Mouse (Mus musculus) cerebellum, adult 9-10 months (tissue): ENCODE measurements at regions not wholly inside any gene's neighbourhood (a gene's known extent, or its start where the extent isn't known, plus 50 kb on each side); places are given as distances from the start of the nearest gene placed in this dataset.
"Not testable (repeated sequence)": the region's sequence is repeated elsewhere in the genome, so short reads cannot be mapped to it uniquely, and the experiment has no call there.

Experiments
- DNase-seq: peaks from one replicate; pipeline ENCODE4 v3.0.0; 2022

DNA sequence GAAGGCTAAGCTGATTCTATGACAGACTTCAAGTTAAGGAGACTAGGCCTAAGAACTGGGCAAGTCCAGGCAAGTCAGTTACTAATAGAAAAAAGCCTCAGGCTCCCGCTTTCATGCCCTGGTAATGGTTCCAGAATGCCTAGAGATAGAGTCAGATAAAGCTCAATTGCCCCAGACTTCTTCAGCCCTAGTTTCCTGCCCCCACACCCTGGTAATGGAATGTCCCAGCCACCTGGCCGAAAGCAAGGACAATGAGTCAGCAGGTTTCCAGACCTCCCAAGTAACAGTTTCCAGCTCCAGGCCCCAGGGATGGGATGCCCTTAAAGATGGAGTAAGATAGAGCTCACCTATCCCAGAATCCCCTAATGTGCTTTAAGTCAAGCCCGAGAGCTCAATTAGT is 143.6 kb upstream of the Rad23b start:
- no peak for DNase-seq

GRCm38 (mm10) chr4:55207749-55208385 is 142.0 kb upstream of the Rad23b start:
- no peak for DNase-seq

- no peak for DNase-seq
These were observed 141.2 kb upstream of the Rad23b start for GRCm38 (mm10) chr4:55208386-55209345.

GRCm38 (mm10) chr4:55215425-55216174 is 134.2 kb upstream of the Rad23b start:
- no peak for DNase-seq

GRCm38 (mm10) chr4:55216175-55216545 is 133.7 kb upstream of the Rad23b start:
- no peak for DNase-seq

GRCm38 (mm10) chr4:55225766-55226165 is 124.1 kb upstream of the Rad23b start:
- no peak for DNase-seq

DNA sequence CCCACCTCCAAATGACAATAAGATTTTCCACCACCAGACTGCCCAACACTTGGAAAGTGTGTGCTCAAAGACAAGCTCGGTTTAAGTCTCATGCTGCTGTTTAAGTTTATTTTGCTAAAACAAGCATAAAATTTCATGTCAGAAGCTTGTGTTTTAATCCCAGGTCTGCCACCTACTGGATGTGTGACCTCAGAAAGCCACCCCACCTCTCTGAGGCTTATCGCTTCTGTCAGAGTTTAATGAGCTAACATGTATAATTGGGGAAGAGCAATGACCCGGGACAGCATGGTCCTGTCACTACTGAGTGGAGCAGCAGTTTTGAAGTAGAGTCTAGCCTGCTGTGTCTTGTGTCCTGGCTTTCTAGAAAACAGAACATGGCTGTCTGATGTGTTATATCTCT is 122.4 kb upstream of the Rad23b start:
- no peak for DNase-seq

GRCm38 (mm10) chr4:55231522-55231921 is 118.3 kb upstream of the Rad23b start:
- peak; percentile 14 for DNase-seq

DNA sequence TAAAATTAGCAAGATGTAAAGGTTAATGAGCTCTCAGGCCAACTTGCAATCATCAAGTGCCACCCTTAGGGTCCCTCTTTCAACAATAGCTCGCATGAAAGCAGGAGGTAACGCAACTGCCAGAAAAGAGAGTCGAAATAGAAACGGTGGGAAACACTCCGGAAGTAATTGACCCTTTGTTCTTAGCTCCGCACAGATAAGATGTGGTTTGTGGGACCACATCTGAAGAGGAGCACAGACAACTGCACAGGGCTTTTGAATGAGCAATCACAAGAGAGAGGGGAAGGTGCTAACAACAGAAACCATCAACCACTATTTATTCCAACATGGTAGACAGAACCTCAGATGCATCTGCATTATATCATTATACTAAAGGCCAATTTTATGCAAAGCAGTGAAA is 112.0 kb upstream of the Rad23b start:
- DNase-seq: no peak

GRCm38 (mm10) chr4:55240450-55240849 is 109.4 kb upstream of the Rad23b start:
- DNase-seq: peak; percentile 69

DNA sequence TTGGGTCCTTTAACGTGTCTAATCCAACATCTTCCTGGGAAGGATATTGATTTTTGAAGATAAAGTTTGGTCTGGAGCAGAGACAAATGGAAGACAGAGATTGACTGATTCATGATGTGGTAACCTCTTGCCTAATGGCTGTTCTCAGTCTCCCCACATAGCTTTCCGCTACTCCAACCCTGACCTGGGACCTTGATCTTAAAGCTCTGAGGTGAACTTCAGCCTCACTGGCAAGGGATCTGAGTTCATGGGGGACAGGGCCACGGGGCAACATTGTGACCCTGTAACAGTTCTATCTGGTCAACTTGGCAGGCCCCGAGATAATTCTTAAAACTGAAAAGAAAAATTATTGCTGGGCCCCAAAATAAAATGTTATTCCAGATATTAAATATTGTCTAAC is 107.5 kb upstream of the Rad23b start:
- DNase-seq: no peak

DNA sequence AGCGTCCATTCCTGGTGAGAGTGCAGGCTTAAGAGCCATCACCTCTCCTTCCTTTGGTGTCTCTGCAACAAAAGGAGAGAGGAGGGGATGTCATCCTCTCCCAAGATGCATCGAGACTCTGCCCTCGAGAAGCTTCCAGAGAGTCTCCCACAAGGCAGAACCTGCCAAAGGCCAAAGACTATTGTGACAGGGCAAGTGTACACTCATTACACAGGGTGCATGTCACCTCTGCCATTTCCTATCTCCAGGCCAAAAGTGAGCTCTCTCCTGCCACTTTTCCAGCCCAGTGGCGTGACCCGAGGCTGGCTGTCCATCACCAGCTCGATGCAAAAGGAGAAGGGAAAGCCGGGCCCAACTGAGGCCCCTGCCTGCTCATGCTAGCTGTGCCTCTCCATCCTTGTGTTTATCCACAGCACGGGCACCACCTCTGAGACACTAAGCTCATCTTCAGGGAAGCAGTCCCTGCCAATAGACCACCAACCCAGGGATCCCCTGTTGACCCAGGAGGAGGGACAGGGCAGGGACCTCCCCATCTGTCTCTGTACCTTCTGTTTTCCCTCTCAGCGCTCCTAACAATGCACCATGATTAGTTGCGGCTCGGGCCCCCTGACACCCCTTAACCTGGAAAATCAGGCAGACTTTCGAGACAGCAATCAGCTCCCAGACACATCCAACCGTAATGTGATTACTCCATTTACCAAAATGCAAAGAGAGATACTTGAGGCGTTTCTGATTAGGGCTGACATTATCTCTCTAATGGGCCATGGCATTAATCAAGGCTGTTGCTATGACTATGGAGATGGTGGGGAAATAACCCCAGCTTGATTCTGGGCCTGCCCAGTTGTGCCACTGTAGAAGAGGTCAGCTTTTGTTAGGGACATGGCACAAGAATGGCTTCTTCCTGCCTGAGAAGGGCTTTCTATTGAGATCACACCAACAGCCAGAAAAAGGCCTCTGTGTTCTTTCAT is 106.5 kb upstream of the Rad23b start:
- DNase-seq: no peak

DNA sequence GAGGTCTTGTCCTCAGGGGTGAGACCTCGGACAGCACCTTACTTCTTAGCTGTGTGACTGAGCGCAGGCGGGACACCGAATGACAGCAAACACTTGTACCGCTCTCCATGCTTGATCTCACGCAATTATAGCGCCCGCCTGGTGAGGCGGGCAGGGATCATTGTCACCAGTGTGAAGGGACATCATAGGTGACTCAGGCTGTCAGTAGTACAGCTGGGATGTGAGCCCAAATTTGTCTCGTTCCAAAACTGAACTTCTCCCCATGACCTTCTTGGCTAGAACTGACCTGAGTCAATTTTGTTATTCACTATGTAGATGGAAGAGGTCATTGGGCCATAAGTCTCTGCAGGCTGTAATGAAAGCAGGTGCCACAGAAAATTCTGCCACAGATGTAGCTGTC is 104.1 kb upstream of the Rad23b start:
- no peak for DNase-seq

DNA sequence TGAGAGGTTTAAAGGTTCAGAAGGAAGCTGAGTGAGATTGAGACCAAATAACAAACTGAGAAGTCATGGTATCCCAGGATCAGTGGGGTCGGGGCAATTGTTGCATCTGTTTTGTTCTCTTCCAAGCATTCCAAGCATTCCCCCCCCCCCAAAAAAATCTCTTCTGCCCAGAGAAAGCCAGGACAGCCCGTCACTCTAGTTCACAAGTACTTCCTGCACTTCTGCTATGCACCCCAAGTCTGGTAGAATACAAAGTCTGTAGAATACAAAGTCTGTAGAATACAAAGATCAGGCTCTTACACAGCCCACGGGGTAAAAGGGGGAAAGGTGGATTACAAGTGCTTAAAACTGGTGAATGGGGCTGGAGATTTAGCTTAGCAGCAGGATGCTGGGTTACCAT is 99.5 kb upstream of the Rad23b start:
- no peak for DNase-seq

DNA sequence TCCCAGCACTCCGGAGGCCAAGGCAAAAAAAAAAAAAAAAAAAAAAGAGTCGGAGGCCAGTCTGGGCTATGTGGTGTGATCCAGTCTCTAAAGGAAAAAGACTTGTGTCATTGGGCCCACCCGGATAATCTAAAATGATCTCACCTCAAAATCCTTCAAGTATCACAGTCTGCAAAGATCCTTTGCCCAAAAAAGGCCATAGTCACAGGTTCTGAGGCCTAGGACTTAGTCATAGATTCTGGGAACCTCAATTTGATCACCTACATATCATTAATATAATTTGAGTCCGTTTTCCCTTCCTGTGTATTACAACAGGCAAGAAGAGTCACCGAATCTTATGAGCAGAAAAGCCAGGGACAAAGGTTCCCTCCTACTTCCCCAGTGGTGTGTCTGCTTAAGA is 98.3 kb upstream of the Rad23b start:
- no peak for DNase-seq

DNA sequence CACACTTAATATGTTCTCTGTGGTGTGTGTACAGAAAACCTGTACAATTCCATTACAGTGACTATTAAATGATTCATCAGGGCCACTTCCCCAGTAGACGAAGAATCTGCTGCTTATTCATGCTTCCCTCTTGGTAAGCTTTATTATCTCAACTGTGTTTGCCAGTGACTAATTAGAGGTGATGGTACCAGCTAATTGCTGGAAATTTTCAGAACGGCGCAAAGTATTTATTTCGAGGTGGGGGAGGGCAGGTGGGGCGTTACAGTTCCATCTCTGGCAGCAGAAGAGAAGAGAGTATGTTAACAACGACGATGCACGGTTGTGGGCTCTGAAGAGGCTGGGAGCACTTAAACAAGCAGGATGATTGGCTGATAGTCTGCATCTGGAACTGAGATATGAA is 96.1 kb upstream of the Rad23b start:
- DNase-seq: no peak

DNA sequence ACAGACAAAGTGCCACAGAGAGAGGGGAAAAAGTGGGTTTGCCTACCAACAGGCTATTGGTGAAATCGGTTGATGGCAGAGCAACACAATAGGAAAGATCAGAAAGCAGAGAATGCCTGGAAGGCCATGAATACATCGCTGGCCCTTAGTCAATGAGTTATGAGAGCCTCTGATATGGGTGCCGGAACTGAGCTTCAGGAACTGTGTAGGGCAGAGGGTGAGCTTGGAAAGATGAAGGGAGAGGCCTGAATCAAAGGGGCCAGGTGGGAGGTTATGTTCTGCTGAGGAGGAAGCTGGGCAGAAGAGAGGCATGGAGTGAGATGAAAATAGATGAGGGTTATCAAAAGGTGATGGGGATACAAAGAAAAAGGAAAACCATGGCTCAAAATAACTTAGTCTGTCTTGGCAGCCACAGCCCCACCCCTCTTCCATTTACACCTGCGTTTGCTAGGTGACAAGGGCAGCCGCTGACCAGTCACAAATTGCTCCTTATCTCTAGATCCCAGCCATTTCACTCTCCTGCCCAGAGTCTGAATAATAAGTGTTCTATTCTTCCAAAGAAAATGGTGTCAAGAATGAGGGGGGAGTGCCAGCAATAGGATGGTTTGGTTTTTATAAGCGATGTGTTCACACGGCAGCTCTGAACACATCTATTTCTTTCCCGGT is 77.7 kb upstream of the Rad23b start:
- no peak for DNase-seq

DNA sequence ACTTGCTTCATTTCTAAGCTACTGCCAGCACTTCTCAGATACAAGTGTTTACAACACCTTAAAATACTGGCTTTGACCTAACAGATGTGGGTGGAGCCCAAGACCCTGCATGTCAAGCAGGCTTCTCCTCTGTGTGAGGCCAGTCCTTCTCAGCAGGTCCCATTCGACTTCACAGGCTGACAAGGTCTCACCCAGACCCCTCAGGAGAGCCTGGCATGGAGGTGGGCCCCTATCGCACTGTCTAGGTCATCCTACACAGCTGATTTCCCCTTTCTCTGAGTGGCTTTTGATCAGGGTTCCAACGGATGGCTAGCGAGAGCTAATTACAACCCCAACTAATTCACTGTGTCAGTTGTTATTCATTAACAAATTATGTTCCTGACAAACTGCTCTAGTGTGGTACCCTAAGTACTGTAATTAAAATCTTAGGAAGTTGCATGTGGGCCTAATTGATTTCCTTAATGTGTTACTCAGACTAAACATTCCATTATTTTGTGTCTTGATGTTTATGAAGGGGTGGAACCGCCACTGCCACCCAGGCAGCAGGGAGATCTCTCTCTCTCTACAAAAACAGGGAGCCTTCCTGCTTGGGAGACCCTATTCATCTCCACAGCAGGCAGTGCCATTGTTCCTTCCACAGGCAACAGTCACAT is 73.4 kb upstream of the Rad23b start:
- DNase-seq: no peak

DNA sequence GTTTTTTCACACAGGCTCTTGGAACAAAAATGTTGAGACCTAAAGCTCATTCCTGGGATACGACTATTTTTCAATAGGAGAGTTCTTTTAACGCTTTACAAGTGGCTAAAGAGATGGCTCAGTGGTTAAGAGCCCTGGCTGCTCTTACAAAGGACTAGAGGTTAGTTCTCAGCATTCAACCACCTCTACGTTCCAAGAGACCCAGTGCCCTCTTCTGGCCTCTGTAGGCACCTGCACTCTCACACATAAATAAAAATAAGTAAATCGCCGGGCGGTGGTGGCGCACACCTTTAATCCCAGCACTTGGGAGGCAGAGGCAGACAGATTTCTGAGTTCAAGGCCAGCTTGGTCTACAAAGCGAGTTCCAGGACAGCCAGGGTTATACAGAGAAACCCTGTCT is 70.5 kb upstream of the Rad23b start:
- not testable (repeated sequence) for DNase-seq

DNA sequence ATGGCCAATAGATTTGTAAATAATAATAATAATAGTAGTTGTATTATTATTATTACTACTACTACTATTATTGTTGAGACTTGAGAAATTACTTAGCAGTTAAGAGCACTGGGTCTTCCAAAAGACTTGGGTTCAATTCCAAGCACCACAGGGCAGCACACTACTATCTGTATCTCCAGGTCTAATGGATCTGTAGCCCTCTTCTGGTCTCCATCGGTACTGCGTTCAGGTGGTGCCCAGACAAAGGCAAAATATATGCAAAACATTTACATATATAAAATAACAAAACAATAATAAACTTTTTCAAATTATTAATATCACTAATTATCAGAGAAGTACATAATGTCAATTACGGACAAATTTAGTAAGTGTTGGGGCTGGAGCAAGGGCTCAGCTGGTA is 69.1 kb upstream of the Rad23b start:
- no peak for DNase-seq

DNA sequence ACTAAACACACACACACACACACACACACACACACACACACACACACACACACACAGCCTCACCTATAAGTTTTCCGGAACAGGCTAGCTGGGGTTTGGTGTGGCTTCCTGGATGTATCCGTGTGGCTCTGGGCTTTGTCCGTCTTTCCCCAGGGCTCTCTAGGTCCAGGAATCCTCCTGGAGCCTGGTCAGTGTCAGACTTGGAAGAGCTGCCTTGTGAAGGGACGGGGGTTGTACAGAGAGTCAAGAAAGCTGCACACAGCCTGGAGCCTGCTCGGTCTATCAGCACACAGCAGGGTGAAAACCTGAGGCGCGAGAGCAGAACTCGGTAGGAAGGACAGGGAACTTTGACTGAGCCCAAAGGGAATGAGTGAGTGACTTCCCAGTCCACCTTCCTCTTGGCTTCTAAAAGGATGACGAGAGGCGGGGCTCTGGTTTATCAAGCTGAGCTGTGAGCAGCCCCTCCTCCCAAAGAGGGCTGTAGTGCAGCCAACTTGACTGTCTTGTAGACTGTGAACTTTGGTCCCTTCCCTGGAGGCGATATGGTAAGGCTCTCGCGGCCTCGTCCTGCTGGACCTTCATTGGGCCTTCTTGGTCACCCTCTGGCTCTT is 68.3 kb upstream of the Rad23b start:
- no peak for DNase-seq
